Mouse (Mus musculus): ENCODE measurements around the gene Trhde. TPM values are rescaled to one million over a fixed set of nuclear protein-coding genes. Genes with fewer than 3 reads are reported as not detected.

Gene Trhde
- polyA plus RNA-seq, 1 experiment from 2014 or later = 6.7 TPM

DNA sequence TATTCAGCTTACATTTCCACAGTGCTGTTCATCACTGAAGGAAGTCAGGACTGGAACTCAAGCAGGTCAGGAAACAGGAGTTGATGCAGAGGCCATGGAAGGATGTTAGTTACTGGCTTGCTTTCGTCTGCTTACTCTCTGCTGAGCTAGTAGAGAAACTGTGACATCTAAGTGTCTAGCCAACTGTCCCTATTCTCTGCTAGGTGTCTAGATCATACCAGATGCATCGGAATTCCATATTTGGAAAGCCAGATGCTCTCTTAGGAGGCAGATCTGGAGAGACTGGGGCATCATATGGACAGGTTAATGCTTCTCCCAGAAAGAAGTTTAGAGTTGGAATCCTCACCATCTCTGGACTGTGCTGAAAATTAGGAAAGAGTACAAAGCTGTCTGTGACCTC, 386.4 kb downstream of the Trhde start:
- H3K4me3 ChIP-seq (ENCODE audit: low read depth, low read length) = no peak overlapping the region
- no peak overlapping the region for H3K27ac ChIP-seq (ENCODE audit: low read length)
- H3K27me3 ChIP-seq (ENCODE audit: control insufficient read depth, insufficient read depth, low read depth, low read length) = no peaks in the 10 kb centered on the region
- H3K4me2 ChIP-seq (ENCODE audit: low read length) = no peak overlapping the region
- H3K36me3 ChIP-seq (ENCODE audit: control insufficient read depth, insufficient read depth, low read length) = no peaks in the 10 kb centered on the region
- ATAC-seq = no peak
- no peak overlapping the region for H3K9ac ChIP-seq (ENCODE audit: low read depth, low read length)
- no peaks in the 10 kb centered on the region for H3K4me1 ChIP-seq (ENCODE audit: control insufficient read depth, insufficient read depth, low read length)
- H3K9me3 ChIP-seq (replicated peaks; ENCODE audit: control insufficient read depth, low read length, poor library complexity, severe bottlenecking) = no peaks in the 10 kb centered on the region
- WGBS = 89% methylated on average over 2 of the region's 2 CpGs

GRCm38 (mm10) chr10:114405260-114405659, 396.8 kb downstream of the Trhde start:
- no peak overlapping the region for H3K9ac ChIP-seq (ENCODE audit: low read depth, low read length)
- WGBS = 24% methylated on average over 7 of the region's 7 CpGs
- no peak for ATAC-seq

DNA sequence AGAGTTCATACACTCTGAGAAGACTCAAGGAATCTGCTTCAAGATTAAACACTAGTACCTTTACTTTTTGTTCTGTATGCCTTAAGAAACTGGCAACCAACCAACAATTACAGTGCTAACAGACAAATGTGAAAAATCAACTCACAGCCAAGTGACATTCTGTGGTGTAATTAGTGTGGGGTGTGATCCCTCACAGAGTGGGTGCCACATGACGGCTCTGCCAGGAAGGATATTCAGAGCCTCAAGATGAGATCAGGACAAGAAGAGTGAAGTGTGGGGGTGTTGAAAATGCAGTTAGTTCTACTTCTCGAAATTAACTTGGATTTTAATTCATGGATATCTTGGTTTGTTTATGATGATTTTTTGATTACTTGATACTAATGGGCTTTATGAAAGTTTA, 398.3 kb downstream of the Trhde start:
- 79% methylated on average over 2 of the region's 2 CpGs for WGBS
- no peaks in the 10 kb centered on the region for H3K4me1 ChIP-seq (ENCODE audit: control insufficient read depth, insufficient read depth, low read length)
- no peak overlapping the region for H3K4me2 ChIP-seq (ENCODE audit: low read length)
- H3K27me3 ChIP-seq (ENCODE audit: control insufficient read depth, insufficient read depth, low read depth, low read length) = no peaks in the 10 kb centered on the region
- no peak overlapping the region for H3K4me3 ChIP-seq (ENCODE audit: low read depth, low read length)
- H3K9me3 ChIP-seq (replicated peaks; ENCODE audit: control insufficient read depth, low read length, poor library complexity, severe bottlenecking) = no peaks in the 10 kb centered on the region
- H3K9ac ChIP-seq (ENCODE audit: low read depth, low read length) = no peak overlapping the region
- no peaks in the 10 kb centered on the region for H3K36me3 ChIP-seq (ENCODE audit: control insufficient read depth, insufficient read depth, low read length)
- ATAC-seq = no peak
- H3K27ac ChIP-seq (ENCODE audit: low read length) = no peak overlapping the region

More at GRCm38 (mm10) chr10:114405260-114405659, 396.8 kb downstream of the Trhde start:
- Histone ChIP-seq H3K36me3 (ENCODE audit: control insufficient read depth, insufficient read depth, low read length) (no peaks in the 10 kb centered on the region), H3K4me1 (ENCODE audit: control insufficient read depth, insufficient read depth, low read length) (no peaks in the 10 kb centered on the region), H3K4me3 (ENCODE audit: low read depth, low read length) (no peak overlapping the region), H3K27ac (ENCODE audit: low read length) (no peak overlapping the region), H3K4me2 (ENCODE audit: low read length) (no peak overlapping the region), H3K9me3 (replicated peaks; ENCODE audit: control insufficient read depth, low read length, poor library complexity, severe bottlenecking) (no peaks in the 10 kb centered on the region), H3K27me3 (ENCODE audit: control insufficient read depth, insufficient read depth, low read depth, low read length) (no peaks in the 10 kb centered on the region)

- H3K27me3 ChIP-seq (ENCODE audit: control insufficient read depth, insufficient read depth, low read depth, low read length) = no peaks in the 10 kb centered on the region
- no peak for ATAC-seq
- 91% methylated on average over 3 of the region's 3 CpGs for WGBS
- no peaks in the 10 kb centered on the region for H3K9me3 ChIP-seq (replicated peaks; ENCODE audit: control insufficient read depth, low read length, poor library complexity, severe bottlenecking)
- no peak overlapping the region for H3K27ac ChIP-seq (ENCODE audit: low read length)
- H3K36me3 ChIP-seq (ENCODE audit: control insufficient read depth, insufficient read depth, low read length) = no peaks in the 10 kb centered on the region
- no peak overlapping the region for H3K4me3 ChIP-seq (ENCODE audit: low read depth, low read length)
- H3K4me2 ChIP-seq (ENCODE audit: low read length) = no peak overlapping the region
- no peak overlapping the region for H3K9ac ChIP-seq (ENCODE audit: low read depth, low read length)
- H3K4me1 ChIP-seq (ENCODE audit: control insufficient read depth, insufficient read depth, low read length) = no peaks in the 10 kb centered on the region
Measured at GRCm38 (mm10) chr10:114370804-114371203, 431.3 kb downstream of the Trhde start.

GRCm38 (mm10) chr10:114363442-114363841, 438.7 kb downstream of the Trhde start:
- H3K9ac ChIP-seq (ENCODE audit: low read depth, low read length) = no peak overlapping the region
- no peaks in the 10 kb centered on the region for H3K27me3 ChIP-seq (ENCODE audit: control insufficient read depth, insufficient read depth, low read depth, low read length)
- no peaks in the 10 kb centered on the region for H3K4me1 ChIP-seq (ENCODE audit: control insufficient read depth, insufficient read depth, low read length)
- no peak overlapping the region for H3K27ac ChIP-seq (ENCODE audit: low read length)
- ATAC-seq = no peak
- H3K4me3 ChIP-seq (ENCODE audit: low read depth, low read length) = no peak overlapping the region
- H3K36me3 ChIP-seq (ENCODE audit: control insufficient read depth, insufficient read depth, low read length) = no peaks in the 10 kb centered on the region
- WGBS = 39% methylated on average over 6 of the region's 6 CpGs
- no peak overlapping the region for H3K4me2 ChIP-seq (ENCODE audit: low read length)
- no peaks in the 10 kb centered on the region for H3K9me3 ChIP-seq (replicated peaks; ENCODE audit: control insufficient read depth, low read length, poor library complexity, severe bottlenecking)

DNA sequence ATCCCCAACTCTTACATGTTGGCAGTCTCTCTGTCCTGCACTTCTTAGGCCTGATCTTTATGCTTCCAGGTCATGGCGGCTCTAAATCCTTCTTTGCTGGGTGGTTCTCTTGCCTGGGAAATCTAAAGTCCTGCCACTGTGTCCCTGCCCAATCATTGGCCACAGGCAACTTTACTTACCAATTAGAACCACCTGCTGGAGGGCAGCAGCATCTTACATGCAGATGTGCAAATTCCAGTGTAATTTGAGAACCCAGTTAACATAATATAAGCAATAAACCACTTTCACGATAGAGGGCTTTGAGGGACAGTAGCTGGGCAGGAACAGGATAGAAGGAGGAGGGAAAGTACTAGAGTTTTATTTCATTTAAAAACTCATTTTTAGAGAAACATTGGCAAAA, 439.5 kb downstream of the Trhde start:
- H3K27me3 ChIP-seq (ENCODE audit: control insufficient read depth, insufficient read depth, low read depth, low read length) = no peaks in the 10 kb centered on the region
- H3K4me2 ChIP-seq (ENCODE audit: low read length) = no peak overlapping the region
- H3K9me3 ChIP-seq (replicated peaks; ENCODE audit: control insufficient read depth, low read length, poor library complexity, severe bottlenecking) = no peaks in the 10 kb centered on the region
- H3K4me3 ChIP-seq (ENCODE audit: low read depth, low read length) = no peak overlapping the region
- no peak for ATAC-seq
- H3K36me3 ChIP-seq (ENCODE audit: control insufficient read depth, insufficient read depth, low read length) = no peaks in the 10 kb centered on the region
- WGBS = 56% methylated on average over 2 of the region's 2 CpGs
- H3K4me1 ChIP-seq (ENCODE audit: control insufficient read depth, insufficient read depth, low read length) = no peaks in the 10 kb centered on the region
- no peak overlapping the region for H3K9ac ChIP-seq (ENCODE audit: low read depth, low read length)
- no peak overlapping the region for H3K27ac ChIP-seq (ENCODE audit: low read length)
